Mouse (Mus musculus): ENCODE results near the gene Ap1s1. TPM values are rescaled to one million over a fixed set of nuclear protein-coding genes. Genes with fewer than 3 reads are reported as not detected.

The Ap1s1 gene
- polyA plus RNA-seq, 1 experiment from 2014 or later = 140 TPM

- H3K9me3 ChIP-seq = no peaks in the 10 kb centered on the region
- H3K9ac ChIP-seq = no peak overlapping the region
- no peaks in the 10 kb centered on the region for H3K27me3 ChIP-seq (replicated peaks)
- ATAC-seq (ENCODE audit: extremely low read depth, insufficient number of reproducible peaks, low FRiP score, low TSS enrichment) = no peak
- H3K4me1 ChIP-seq = peaks cover 61% of the 10 kb centered on the region
- no peak overlapping the region for H3K4me2 ChIP-seq
- no peaks in the 10 kb centered on the region for H3K36me3 ChIP-seq
- WGBS = 79% methylated on average over 14 of the region's 14 CpGs
- H3K27ac ChIP-seq (replicated peaks) = peak overlapping the region; percentile 94
- no peak overlapping the region for H3K4me3 ChIP-seq
These were observed 32.1 kb upstream of the Ap1s1 start for GRCm38 (mm10) chr5:137078041-137078440.

- 78% methylated on average over 7 of the region's 7 CpGs for WGBS
- Histone ChIP-seq H3K36me3 (no peaks in the 10 kb centered on the region), H3K27ac (replicated peaks) (peak overlapping the region; percentile 94), H3K4me1 (peaks cover 67% of the 10 kb centered on the region), H3K27me3 (replicated peaks) (no peaks in the 10 kb centered on the region), H3K9ac (no peak overlapping the region), H3K9me3 (no peaks in the 10 kb centered on the region), H3K4me3 (no peak overlapping the region), H3K4me2 (no peak overlapping the region)
- ATAC-seq (ENCODE audit: extremely low read depth, insufficient number of reproducible peaks, low FRiP score, low TSS enrichment) = no peak
These were observed 31.3 kb upstream of the Ap1s1 start for GRCm38 (mm10) chr5:137077187-137077586.

GRCm38 (mm10) chr5:137076191-137076930 is 30.4 kb upstream of the Ap1s1 start:
- Histone ChIP-seq H3K27me3 (replicated peaks) (no peaks in the 10 kb centered on the region), H3K9me3 (no peaks in the 10 kb centered on the region), H3K4me2 (peak overlapping the region; percentile 18; the same call in 1 of the 2 replicates), H3K9ac (peak overlapping the region; percentile 64), H3K27ac (replicated peaks) (peak overlapping the region; percentile 94), H3K4me3 (no peak overlapping the region), H3K36me3 (no peaks in the 10 kb centered on the region), H3K4me1 (peaks cover 74% of the 10 kb centered on the region)
- ATAC-seq (ENCODE audit: extremely low read depth, insufficient number of reproducible peaks, low FRiP score, low TSS enrichment) = peak; percentile 35; the same call in 1 of the 2 replicates
- 15% methylated on average over 12 of the region's 12 CpGs for WGBS

GRCm38 (mm10) chr5:137075726-137076125 is 29.8 kb upstream of the Ap1s1 start:
- peak overlapping the region; percentile 64; the same call in 1 of the 2 replicates for H3K9ac ChIP-seq

GRCm38 (mm10) chr5:137074191-137074651 is 28.3 kb upstream of the Ap1s1 start:
- peak overlapping the region; percentile 24; the same call in 1 of the 2 replicates for H3K9ac ChIP-seq

More at GRCm38 (mm10) chr5:137075726-137076125, 29.8 kb upstream of the Ap1s1 start:
- H3K4me3 ChIP-seq = no peak overlapping the region
- no peaks in the 10 kb centered on the region for H3K27me3 ChIP-seq (replicated peaks)
- no peak overlapping the region for H3K4me2 ChIP-seq
- H3K36me3 ChIP-seq = no peaks in the 10 kb centered on the region
- ATAC-seq (ENCODE audit: extremely low read depth, insufficient number of reproducible peaks, low FRiP score, low TSS enrichment) = no peak
- peaks cover 72% of the 10 kb centered on the region for H3K4me1 ChIP-seq
- WGBS = 40% methylated on average over 6 of the region's 6 CpGs
- no peaks in the 10 kb centered on the region for H3K9me3 ChIP-seq
- H3K27ac ChIP-seq (replicated peaks) = peak overlapping the region; percentile 94

GRCm38 (mm10) chr5:137073141-137073540 is 27.2 kb upstream of the Ap1s1 start:
- WGBS = 94% methylated on average over 8 of the region's 8 CpGs
- Histone ChIP-seq H3K27ac (replicated peaks) (no peak overlapping the region), H3K4me1 (peaks cover 49% of the 10 kb centered on the region), H3K9ac (no peak overlapping the region), H3K4me3 (no peak overlapping the region), H3K4me2 (no peak overlapping the region), H3K27me3 (replicated peaks) (no peaks in the 10 kb centered on the region), H3K9me3 (no peaks in the 10 kb centered on the region), H3K36me3 (no peaks in the 10 kb centered on the region)
- ATAC-seq (ENCODE audit: extremely low read depth, insufficient number of reproducible peaks, low FRiP score, low TSS enrichment) = no peak

More at GRCm38 (mm10) chr5:137074191-137074651, 28.3 kb upstream of the Ap1s1 start:
- peaks cover 60% of the 10 kb centered on the region for H3K4me1 ChIP-seq
- no peak overlapping the region for H3K4me2 ChIP-seq
- no peaks in the 10 kb centered on the region for H3K36me3 ChIP-seq
- WGBS = 28% methylated on average over 6 of the region's 6 CpGs
- no peaks in the 10 kb centered on the region for H3K9me3 ChIP-seq
- H3K27me3 ChIP-seq (replicated peaks) = no peaks in the 10 kb centered on the region
- H3K4me3 ChIP-seq = no peak overlapping the region
- H3K27ac ChIP-seq (replicated peaks) = 0 out of 2 replicates have a peak overlapping the region, but pooled peaks have one; percentile 17
- ATAC-seq (ENCODE audit: extremely low read depth, insufficient number of reproducible peaks, low FRiP score, low TSS enrichment) = no peak

GRCm38 (mm10) chr5:137072079-137072960 is 26.4 kb upstream of the Ap1s1 start, which contains the start of gene Serpine1:
Serpine1 (minus strand) TSS chr5:137072268.
- WGBS = 18% methylated on average over 23 of the region's 23 CpGs
- peaks cover 41% of the 10 kb centered on the region for H3K4me1 ChIP-seq
- peak within 1 kb of the TSS; percentile 71 for H3K4me2 ChIP-seq
- H3K27me3 ChIP-seq (replicated peaks) = no peaks in the 10 kb centered on the region; the same call in 1 of the 2 replicates
- no peaks in the 10 kb centered on the region for H3K9me3 ChIP-seq
- H3K36me3 ChIP-seq = 0 out of 2 replicates have a peak, but pooled peaks cover 4% of the 10 kb centered on the region
- peak within 1 kb of the TSS; percentile 72 for H3K9ac ChIP-seq
- ATAC-seq (ENCODE audit: extremely low read depth, insufficient number of reproducible peaks, low FRiP score, low TSS enrichment) = peak; percentile 79
- H3K4me3 ChIP-seq = peak within 1 kb of the TSS; percentile 45
- H3K27ac ChIP-seq (replicated peaks) = peak within 1 kb of the TSS; percentile 86

GRCm38 (mm10) chr5:137070881-137071605 is 25.1 kb upstream of the Ap1s1 start:
- H3K9ac ChIP-seq = 0 out of 2 replicates have a peak overlapping the region, but pooled peaks have one; percentile 72
- WGBS = 78% methylated on average over 19 of the region's 19 CpGs
- peaks cover 28% of the 10 kb centered on the region for H3K4me1 ChIP-seq
- H3K36me3 ChIP-seq = 0 out of 2 replicates have a peak, but pooled peaks cover 12% of the 10 kb centered on the region
- no peak for ATAC-seq (ENCODE audit: extremely low read depth, insufficient number of reproducible peaks, low FRiP score, low TSS enrichment)
- H3K27me3 ChIP-seq (replicated peaks) = no peaks in the 10 kb centered on the region; the same call in 1 of the 2 replicates
- no peaks in the 10 kb centered on the region for H3K9me3 ChIP-seq
- H3K4me3 ChIP-seq = peak overlapping the region; percentile 45; the same call in 1 of the 2 replicates
- H3K4me2 ChIP-seq = peak overlapping the region; percentile 71
- no peak overlapping the region for H3K27ac ChIP-seq (replicated peaks)

GRCm38 (mm10) chr5:137068711-137069110 is 22.8 kb upstream of the Ap1s1 start:
- no peak overlapping the region for H3K4me2 ChIP-seq
- WGBS = 67% methylated on average over 4 of the region's 4 CpGs
- no peak overlapping the region for H3K9ac ChIP-seq
- no peak for ATAC-seq (ENCODE audit: extremely low read depth, insufficient number of reproducible peaks, low FRiP score, low TSS enrichment)
- H3K36me3 ChIP-seq = 0 out of 2 replicates have a peak, but pooled peaks cover 18% of the 10 kb centered on the region
- no peaks in the 10 kb centered on the region; the same call in 1 of the 2 replicates for H3K27me3 ChIP-seq (replicated peaks)
- no peak overlapping the region for H3K4me3 ChIP-seq
- peaks cover 14% of the 10 kb centered on the region for H3K4me1 ChIP-seq
- H3K9me3 ChIP-seq = no peaks in the 10 kb centered on the region
- H3K27ac ChIP-seq (replicated peaks) = no peak overlapping the region

GRCm38 (mm10) chr5:137065923-137066322 is 20.0 kb upstream of the Ap1s1 start:
- 63% methylated on average over 8 of the region's 8 CpGs for WGBS
- no peak for ATAC-seq (ENCODE audit: extremely low read depth, insufficient number of reproducible peaks, low FRiP score, low TSS enrichment)

More at GRCm38 (mm10) chr5:137065923-137066322, 20.0 kb upstream of the Ap1s1 start:
- Histone ChIP-seq H3K27me3 (replicated peaks) (peaks cover 4% of the 10 kb centered on the region; the same call in 1 of the 2 replicates), H3K9ac (no peak overlapping the region), H3K4me3 (no peak overlapping the region), H3K4me1 (0 out of 2 replicates have a peak, but pooled peaks cover 5% of the 10 kb centered on the region), H3K4me2 (no peak overlapping the region), H3K36me3 (peaks cover 27% of the 10 kb centered on the region; the same call in 1 of the 2 replicates), H3K9me3 (no peaks in the 10 kb centered on the region), H3K27ac (replicated peaks) (no peak overlapping the region)
